Mouse (Mus musculus): Measurements from ENCODE around the gene A630076J17Rik.
A peak's percentile ranks its signal among the peaks of the same experiment; 100 is the strongest.

Gene A630076J17Rik

GRCm38 (mm10) chr3:107229822-107230221 is 592 bp upstream of the A630076J17Rik start:
- DNase-seq (ENCODE audit: low spot score in 2 of 2) = peak; percentile 7 to 17

- no peak for DNase-seq (ENCODE audit: low spot score in 2 of 2)
These were observed 788 bp downstream of the A630076J17Rik start for GRCm38 (mm10) chr3:107231202-107231601.

- peak; percentile 75 to 84 for DNase-seq (ENCODE audit: low spot score in 2 of 2)
These were observed 3.0 kb downstream of the A630076J17Rik start for GRCm38 (mm10) chr3:107233351-107233813.

GRCm38 (mm10) chr3:107233945-107234344 is 3.5 kb downstream of the A630076J17Rik start:
- no peak for DNase-seq (ENCODE audit: low spot score in 2 of 2)

GRCm38 (mm10) chr3:107238051-107238450 is 7.6 kb downstream of the A630076J17Rik start:
- no peak for DNase-seq (ENCODE audit: low spot score in 2 of 2)

GRCm38 (mm10) chr3:107238471-107238980 is 8.1 kb downstream of the A630076J17Rik start:
- DNase-seq (ENCODE audit: low spot score in 2 of 2) = no peak

GRCm38 (mm10) chr3:107239607-107240006 is 9.2 kb downstream of the A630076J17Rik start, which contains the start of gene Prok1:
Prok1 (minus strand) TSS chr3:107239707.
- no peak for DNase-seq (ENCODE audit: low spot score in 2 of 2)

- no peak for DNase-seq (ENCODE audit: low spot score in 2 of 2)
These were observed 11.1 kb downstream of the A630076J17Rik start for GRCm38 (mm10) chr3:107241389-107242094.

- no peak for DNase-seq (ENCODE audit: low spot score in 2 of 2)
These were observed 16.5 kb downstream of the A630076J17Rik start for GRCm38 (mm10) chr3:107246876-107247275.

- no peak for DNase-seq (ENCODE audit: low spot score in 2 of 2)
These were observed 18.6 kb downstream of the A630076J17Rik start for GRCm38 (mm10) chr3:107249042-107249441.

- DNase-seq (ENCODE audit: low spot score in 2 of 2) = no peak
These were observed 19.9 kb downstream of the A630076J17Rik start for GRCm38 (mm10) chr3:107250320-107250719.

GRCm38 (mm10) chr3:107252035-107252434 is 21.6 kb downstream of the A630076J17Rik start:
- DNase-seq (ENCODE audit: low spot score in 2 of 2) = no peak

GRCm38 (mm10) chr3:107253925-107254324 is 23.5 kb downstream of the A630076J17Rik start:
- DNase-seq (ENCODE audit: low spot score in 2 of 2) = no peak

- DNase-seq (ENCODE audit: low spot score in 2 of 2) = no peak
These were observed 25.6 kb downstream of the A630076J17Rik start for GRCm38 (mm10) chr3:107255992-107256391.

GRCm38 (mm10) chr3:107256724-107257123 is 26.3 kb downstream of the A630076J17Rik start:
- DNase-seq (ENCODE audit: low spot score in 2 of 2) = no peak

GRCm38 (mm10) chr3:107257924-107258323 is 27.5 kb downstream of the A630076J17Rik start:
- DNase-seq (ENCODE audit: low spot score in 2 of 2) = no peak

- peak in 1 of 2 experiments; percentile 19 for DNase-seq (ENCODE audit: low spot score in 2 of 2)
These were observed 30.8 kb downstream of the A630076J17Rik start for GRCm38 (mm10) chr3:107260956-107261850.

- DNase-seq (ENCODE audit: low spot score in 2 of 2) = peak in 1 of 2 experiments; percentile 56
These were observed 31.4 kb downstream of the A630076J17Rik start for GRCm38 (mm10) chr3:107261851-107262165.

GRCm38 (mm10) chr3:107266814-107267345 is 36.5 kb downstream of the A630076J17Rik start:
- DNase-seq (ENCODE audit: low spot score in 2 of 2) = no peak

- DNase-seq (ENCODE audit: low spot score in 2 of 2) = no peak
These were observed 42.0 kb downstream of the A630076J17Rik start for GRCm38 (mm10) chr3:107272433-107272832.

- DNase-seq (ENCODE audit: low spot score in 2 of 2) = peak; percentile 31 to 60
These were observed 43.4 kb downstream of the A630076J17Rik start for GRCm38 (mm10) chr3:107273820-107274219.

GRCm38 (mm10) chr3:107275351-107275750 is 44.9 kb downstream of the A630076J17Rik start:
- DNase-seq (ENCODE audit: low spot score in 2 of 2) = no peak

Data from urinary bladder, postnatal 36 days (tissue).